Mouse (Mus musculus): ENCODE results near the gene Zdhhc13.
A peak's percentile ranks its signal among the peaks of the same experiment; 100 is the strongest.

Gene Zdhhc13

GRCm38 (mm10) chr7:48788851-48789572 lies at the start of gene Zdhhc13:
Gene Zdhhc13, plus strand, starts transcription at chr7:48789003.
- DNase-seq = peak; percentile 96

- peak; percentile 86 for DNase-seq
Observed at GRCm38 (mm10) chr7:48749298-48750163, 39.3 kb upstream of the Zdhhc13 start.

- peak; percentile 2 for DNase-seq
Observed at GRCm38 (mm10) chr7:48750164-48750809, 38.5 kb upstream of the Zdhhc13 start.

GRCm38 (mm10) chr7:48751222-48751621 lies 37.6 kb upstream of the Zdhhc13 start:
- DNase-seq = no peak

GRCm38 (mm10) chr7:48754415-48754974 lies 34.3 kb upstream of the Zdhhc13 start:
- DNase-seq = no peak

- no peak for DNase-seq
Observed at GRCm38 (mm10) chr7:48755825-48756224, 33.0 kb upstream of the Zdhhc13 start.

- DNase-seq = no peak
Observed at GRCm38 (mm10) chr7:48756306-48756931, 32.4 kb upstream of the Zdhhc13 start.

GRCm38 (mm10) chr7:48758083-48758482 lies 30.7 kb upstream of the Zdhhc13 start:
- no peak for DNase-seq

GRCm38 (mm10) chr7:48760789-48761188 lies 28.0 kb upstream of the Zdhhc13 start:
- DNase-seq = no peak

- DNase-seq = no peak
Observed at GRCm38 (mm10) chr7:48762289-48762688, 26.5 kb upstream of the Zdhhc13 start.

- no peak for DNase-seq
Observed at GRCm38 (mm10) chr7:48762721-48763120, 26.1 kb upstream of the Zdhhc13 start.

- DNase-seq = no peak
Observed at GRCm38 (mm10) chr7:48765959-48766358, 22.8 kb upstream of the Zdhhc13 start.

- no peak for DNase-seq
Observed at GRCm38 (mm10) chr7:48769721-48770120, 19.1 kb upstream of the Zdhhc13 start.

GRCm38 (mm10) chr7:48772060-48772734 lies 16.6 kb upstream of the Zdhhc13 start:
- no peak for DNase-seq

GRCm38 (mm10) chr7:48773333-48773732 lies 15.5 kb upstream of the Zdhhc13 start:
- no peak for DNase-seq

- no peak for DNase-seq
Observed at GRCm38 (mm10) chr7:48774633-48775032, 14.2 kb upstream of the Zdhhc13 start.

- no peak for DNase-seq
Observed at GRCm38 (mm10) chr7:48775436-48775835, 13.4 kb upstream of the Zdhhc13 start.

GRCm38 (mm10) chr7:48777721-48778504 lies 10.9 kb upstream of the Zdhhc13 start:
- no peak for DNase-seq

- DNase-seq = no peak
Observed at GRCm38 (mm10) chr7:48779110-48779509, 9.7 kb upstream of the Zdhhc13 start.

- DNase-seq = no peak
Observed at GRCm38 (mm10) chr7:48782432-48782831, 6.4 kb upstream of the Zdhhc13 start.

All from lung, postnatal 10 days (tissue).